Mouse (Mus musculus): ENCODE data around the gene Wdr83os. TPM values are rescaled to one million over a fixed set of nuclear protein-coding genes. Genes with fewer than 3 reads are reported as not detected.
"Not testable (repeated sequence)": the region's sequence is repeated elsewhere in the genome, so short reads cannot be mapped to it uniquely, and the experiment has no call there.

Gene Wdr83os
- total and polyA plus RNA-seq, 2 experiments from 2014 or later = 123 to 131 TPM

DNA sequence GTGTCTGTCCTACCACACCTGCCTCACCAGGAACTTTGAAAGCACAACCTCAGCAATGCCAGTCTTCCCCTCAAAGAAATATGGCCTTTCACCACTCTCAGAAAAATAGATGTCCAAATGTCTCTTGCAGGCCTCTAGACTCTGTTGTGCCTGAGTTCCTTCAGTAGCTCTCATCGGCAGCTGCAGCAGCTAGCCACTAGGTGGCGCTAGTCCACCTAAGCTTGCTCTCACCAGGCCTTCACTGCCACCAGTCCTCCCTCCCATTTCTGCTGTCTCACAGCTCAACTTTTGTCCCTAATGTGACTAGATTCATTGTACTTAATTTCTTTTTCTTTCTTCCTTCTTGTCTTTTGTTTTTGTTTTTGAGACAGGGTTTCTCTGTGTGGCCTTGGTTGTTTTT is 3.5 kb upstream of the Wdr83os start:
- no peak overlapping the region for H3K4me2 ChIP-seq (ENCODE audit: low read depth, low read length)
- no peak overlapping the region for H3K4me3 ChIP-seq (ENCODE audit: low read length)
- H3K9ac ChIP-seq (replicated peaks; ENCODE audit: low read length) = no peak overlapping the region
- peaks cover 24% of the 10 kb centered on the region for H3K36me3 ChIP-seq (ENCODE audit: insufficient read depth, low read length)
- peaks cover 16% of the 10 kb centered on the region for H3K4me1 ChIP-seq (ENCODE audit: insufficient read depth, low read length)
- H3K27ac ChIP-seq = no peak overlapping the region
- no peaks in the 10 kb centered on the region for H3K9me3 ChIP-seq (ENCODE audit: low read length)
- DNase-seq (ENCODE audit: low spot score) (peak; percentile 93), ATAC-seq (peak; percentile 39; the same call in 1 of the 2 replicates)
- no peaks in the 10 kb centered on the region for H3K27me3 ChIP-seq (ENCODE audit: insufficient read depth, low read length)
- 0% methylated on average over 2 of the region's 2 CpGs for WGBS
- peak; percentile 98 for TF ChIP-seq CTCF (IDR thresholded peaks at IDR 0.05; ENCODE audit: low read depth)

DNA sequence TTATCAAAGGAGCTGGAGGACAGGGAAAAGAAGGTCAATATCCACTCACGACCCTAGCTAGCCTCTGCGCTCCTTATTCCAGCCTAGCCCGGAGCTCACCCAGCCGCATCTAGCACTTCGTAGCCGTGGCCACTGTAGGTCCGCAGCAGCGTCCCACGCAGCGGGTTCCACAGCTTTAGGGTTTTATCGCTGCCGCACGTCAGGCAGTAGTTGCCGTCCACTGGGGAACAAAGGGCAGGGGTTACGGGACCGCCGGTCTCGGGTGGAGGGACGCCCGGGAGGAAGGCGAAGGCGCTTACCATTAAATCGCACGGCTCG is 367 bp upstream of the Wdr83os start:
- Histone ChIP-seq H3K9me3 (ENCODE audit: low read length) (no peaks in the 10 kb centered on the region), H3K4me1 (ENCODE audit: insufficient read depth, low read length) (peaks cover 15% of the 10 kb centered on the region), H3K36me3 (ENCODE audit: insufficient read depth, low read length) (peaks cover 12% of the 10 kb centered on the region), H3K27ac (peak overlapping the region; percentile 75), H3K9ac (replicated peaks; ENCODE audit: low read length) (peak overlapping the region; percentile 91), H3K27me3 (ENCODE audit: insufficient read depth, low read length) (no peaks in the 10 kb centered on the region), H3K4me3 (ENCODE audit: low read length) (peak overlapping the region; percentile 91), H3K4me2 (ENCODE audit: low read depth, low read length) (peak overlapping the region; percentile 99)
- DNase-seq (ENCODE audit: low spot score) (no peak), ATAC-seq (no peak)
- TF ChIP-seq CTCF (IDR thresholded peaks at IDR 0.05; ENCODE audit: low read depth) = no peak
- under 1% methylated on average over 25 of the region's 25 CpGs for WGBS

DNA sequence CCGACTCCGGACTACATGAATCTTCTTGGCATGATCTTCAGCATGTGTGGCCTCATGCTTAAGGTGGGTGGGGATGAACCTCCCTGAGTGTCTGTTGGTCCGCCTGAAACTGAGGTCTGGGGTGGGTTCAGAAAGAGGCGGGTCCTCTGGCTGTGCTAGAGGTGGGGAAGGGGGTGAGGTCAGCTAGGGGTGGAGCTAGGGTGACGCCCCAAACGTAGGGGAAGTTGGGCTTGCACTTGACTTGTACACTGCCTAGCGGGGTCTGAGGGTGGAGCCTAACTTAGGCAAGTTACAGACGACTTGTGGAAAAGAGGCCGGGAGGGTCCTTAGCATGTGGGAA is 646 bp downstream of the Wdr83os start, which contains the start of gene Wdr83:
Wdr83 (minus strand) TSS at position 91 of the 340 bp plus-strand sequence.
- Histone ChIP-seq H3K36me3 (ENCODE audit: insufficient read depth, low read length) (peaks cover 2% of the 10 kb centered on the region; the same call in 1 of the 2 replicates), H3K9me3 (ENCODE audit: low read length) (no peaks in the 10 kb centered on the region), H3K4me3 (ENCODE audit: low read length) (peak within 1 kb of the TSS; percentile 91), H3K27ac (peak within 1 kb of the TSS; percentile 75), H3K9ac (replicated peaks; ENCODE audit: low read length) (peak within 1 kb of the TSS; percentile 91), H3K4me1 (ENCODE audit: insufficient read depth, low read length) (peaks cover 15% of the 10 kb centered on the region), H3K27me3 (ENCODE audit: insufficient read depth, low read length) (no peaks in the 10 kb centered on the region), H3K4me2 (ENCODE audit: low read depth, low read length) (peak within 1 kb of the TSS; percentile 99)
- no peak for TF ChIP-seq CTCF (IDR thresholded peaks at IDR 0.05; ENCODE audit: low read depth)
- 3% methylated on average over 9 of the region's 9 CpGs for WGBS
- ATAC-seq = peak; percentile 24; the same call in 1 of the 2 replicates
- DNase-seq (ENCODE audit: low spot score) = peak; percentile 17

DNA sequence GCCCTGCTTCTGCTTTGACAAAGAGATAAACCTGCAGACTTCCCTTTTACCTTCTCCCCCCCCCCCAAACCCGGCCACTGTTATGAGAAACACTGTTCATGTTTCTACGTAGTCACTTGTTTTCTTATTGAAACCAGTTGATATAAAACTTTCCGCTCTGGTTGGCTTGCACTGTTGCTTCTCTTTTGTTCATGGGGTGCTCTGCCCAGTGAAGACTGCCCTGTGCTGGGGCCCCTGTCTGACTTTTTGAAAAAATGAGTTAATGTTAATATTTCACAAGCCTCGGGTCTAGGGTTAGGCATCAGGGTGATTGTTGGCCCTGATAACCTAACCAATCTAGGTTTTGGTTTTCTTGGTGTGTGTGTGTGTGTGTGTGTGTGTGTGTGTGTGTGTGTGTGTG is 1.6 kb downstream of the Wdr83os start:
- ATAC-seq; H3K27me3 ChIP-seq (ENCODE audit: insufficient read depth, low read length); H3K27ac ChIP-seq; DNase-seq (ENCODE audit: low spot score); H3K9me3 ChIP-seq (ENCODE audit: low read length); H3K4me3 ChIP-seq (ENCODE audit: low read length); H3K36me3 ChIP-seq (ENCODE audit: insufficient read depth, low read length); H3K4me2 ChIP-seq (ENCODE audit: low read depth, low read length); H3K9ac ChIP-seq (replicated peaks; ENCODE audit: low read length): not testable (repeated sequence)
- peaks cover 15% of the 10 kb centered on the region for H3K4me1 ChIP-seq (ENCODE audit: insufficient read depth, low read length)
- whole genome bisulfite sequencing = 92% methylated on average over 4 of the region's 4 CpGs

DNA sequence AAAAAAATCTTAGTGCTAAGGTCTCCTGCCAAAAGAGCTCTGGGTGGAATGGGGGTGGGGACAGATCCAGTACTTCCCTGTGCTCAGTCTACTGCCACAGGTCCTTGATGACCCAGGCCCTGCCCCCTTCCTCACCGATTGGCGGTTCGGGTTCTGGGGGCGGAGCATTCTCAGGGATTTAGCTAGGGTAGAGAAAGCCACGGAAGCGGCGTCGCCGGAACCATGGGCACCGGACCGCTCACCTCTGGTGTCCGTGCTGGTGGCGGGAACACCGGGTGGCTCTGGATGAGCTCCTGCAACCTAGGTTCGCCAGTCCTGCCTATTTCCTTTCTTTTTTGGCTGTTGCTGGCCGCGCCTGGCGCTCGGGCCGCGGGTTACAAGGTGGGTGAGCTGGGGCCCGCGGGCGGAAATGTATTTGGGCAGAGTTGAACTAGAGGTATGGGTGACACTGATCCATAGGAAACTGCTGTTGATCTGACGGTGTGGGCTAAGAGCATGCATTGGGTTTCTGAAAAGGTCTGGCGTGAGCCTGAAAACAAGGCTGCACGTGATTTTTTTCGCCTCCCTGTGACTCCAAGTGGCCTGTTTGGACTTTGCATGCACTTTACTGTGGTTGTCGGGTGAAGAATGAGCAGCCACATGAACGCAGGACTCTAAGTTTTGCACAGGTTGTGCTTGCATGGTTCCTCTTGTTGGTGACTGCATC is 2.7 kb downstream of the Wdr83os start, which contains the start of gene Man2b1:
Man2b1 (plus strand) TSS at position 163 of the 706 bp plus-strand sequence.
- H3K4me2 ChIP-seq (ENCODE audit: low read depth, low read length) = peak within 1 kb of the TSS; percentile 93
- no peaks in the 10 kb centered on the region for H3K27me3 ChIP-seq (ENCODE audit: insufficient read depth, low read length)
- WGBS = 0% methylated on average over 30 of the region's 30 CpGs
- H3K4me3 ChIP-seq (ENCODE audit: low read length) = peak within 1 kb of the TSS; percentile 64
- 0 out of 2 replicates have a peak, but pooled peaks cover 6% of the 10 kb centered on the region for H3K36me3 ChIP-seq (ENCODE audit: insufficient read depth, low read length)
- peak; percentile 66 for TF ChIP-seq CTCF (IDR thresholded peaks at IDR 0.05; ENCODE audit: low read depth)
- H3K27ac ChIP-seq = peak within 1 kb of the TSS; percentile 56; the same call in 1 of the 2 replicates
- H3K9ac ChIP-seq (replicated peaks; ENCODE audit: low read length) = peak within 1 kb of the TSS; percentile 61
- DNase-seq (ENCODE audit: low spot score) (peak; percentile 89), ATAC-seq (peak; percentile 88)
- no peaks in the 10 kb centered on the region for H3K9me3 ChIP-seq (ENCODE audit: low read length)
- peaks cover 15% of the 10 kb centered on the region for H3K4me1 ChIP-seq (ENCODE audit: insufficient read depth, low read length)

DNA sequence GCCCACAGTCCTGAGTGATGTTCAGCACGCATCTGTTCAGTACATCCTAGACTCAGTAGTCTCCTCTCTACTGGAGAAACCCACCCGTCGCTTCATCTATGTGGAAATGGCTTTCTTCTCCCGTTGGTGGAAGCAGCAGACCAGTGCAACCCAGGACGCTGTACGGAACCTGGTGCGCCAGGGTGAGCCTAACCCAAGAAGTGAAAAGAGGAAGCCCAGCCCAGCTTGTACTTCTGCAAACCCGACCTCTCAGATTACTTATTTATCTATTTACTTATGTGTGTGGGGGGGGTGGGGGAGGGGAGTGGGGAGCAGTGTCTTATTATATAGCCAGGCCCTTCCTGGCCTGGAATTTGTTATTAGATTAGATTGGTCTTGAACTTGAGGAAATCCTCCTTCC is 4.1 kb downstream of the Wdr83os start:
- H3K4me2 ChIP-seq (ENCODE audit: low read depth, low read length) = 0 out of 2 replicates have a peak overlapping the region, but pooled peaks have one; percentile 93

DNA sequence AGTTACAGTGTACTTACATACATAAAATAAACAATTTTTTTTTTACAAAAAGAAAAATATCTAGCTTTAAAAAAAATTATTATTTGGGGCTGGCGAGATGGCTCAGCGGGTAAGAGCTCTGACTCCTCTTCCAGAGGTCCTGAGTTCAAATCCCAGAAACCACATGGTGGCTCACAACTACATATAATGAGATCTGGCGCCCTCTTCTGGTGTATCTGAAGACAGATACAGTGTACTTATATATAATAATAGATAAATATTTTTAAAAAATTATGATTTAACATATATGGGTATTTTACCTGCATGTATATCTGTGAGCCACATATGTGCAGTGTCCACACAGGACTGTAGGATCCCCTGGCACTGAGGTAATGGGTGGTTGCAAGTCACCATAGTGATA is 5.7 kb downstream of the Wdr83os start:
- Histone ChIP-seq H3K4me1 (ENCODE audit: insufficient read depth, low read length) (peaks cover 9% of the 10 kb centered on the region), H3K9ac (replicated peaks; ENCODE audit: low read length) (no peak overlapping the region), H3K4me2 (ENCODE audit: low read depth, low read length) (no peak overlapping the region), H3K4me3 (ENCODE audit: low read length) (no peak overlapping the region), H3K36me3 (ENCODE audit: insufficient read depth, low read length) (0 out of 2 replicates have a peak, but pooled peaks cover 6% of the 10 kb centered on the region), H3K9me3 (ENCODE audit: low read length) (no peaks in the 10 kb centered on the region), H3K27me3 (ENCODE audit: insufficient read depth, low read length) (no peaks in the 10 kb centered on the region), H3K27ac (no peak overlapping the region)
- ATAC-seq (no peak), DNase-seq (ENCODE audit: low spot score) (no peak)
- WGBS = 78% methylated on average over 3 of the region's 3 CpGs
- no peak for TF ChIP-seq CTCF (IDR thresholded peaks at IDR 0.05; ENCODE audit: low read depth)

More for the DNA sequence above, 4.1 kb downstream of the Wdr83os start:
- peaks cover 12% of the 10 kb centered on the region for H3K4me1 ChIP-seq (ENCODE audit: insufficient read depth, low read length)
- H3K9me3 ChIP-seq (ENCODE audit: low read length) = no peaks in the 10 kb centered on the region
- ATAC-seq = no peak
- no peak for TF ChIP-seq CTCF (IDR thresholded peaks at IDR 0.05; ENCODE audit: low read depth)
- H3K27ac ChIP-seq = no peak overlapping the region
- 0 out of 2 replicates have a peak, but pooled peaks cover 6% of the 10 kb centered on the region for H3K36me3 ChIP-seq (ENCODE audit: insufficient read depth, low read length)
- no peak overlapping the region for H3K9ac ChIP-seq (replicated peaks; ENCODE audit: low read length)
- WGBS = 92% methylated on average over 8 of the region's 8 CpGs
- H3K4me3 ChIP-seq (ENCODE audit: low read length) = no peak overlapping the region
- no peaks in the 10 kb centered on the region for H3K27me3 ChIP-seq (ENCODE audit: insufficient read depth, low read length)
- DNase-seq (ENCODE audit: low spot score) = no peak

Data from hindbrain, postnatal 0 days (tissue).